Mouse (Mus musculus) stomach, embryonic 16.5 days (tissue): ENCODE measurements around the gene Slc5a10. TPM values are rescaled to one million over a fixed set of nuclear protein-coding genes. Genes with fewer than 3 reads are reported as not detected.
A peak's percentile ranks its signal among the peaks of the same experiment; 100 is the strongest.

Source experiments
- ATAC-seq: fragments of 200-750 bp; cut with Nextera tagmentation; 2 replicates; pipeline ENCODE4 v1.8.0; 2017; ENCODE audit warnings: moderate number of reproducible peaks, moderate TSS enrichment; ENCODE audit not compliant: insufficient read depth, low FRiP score
- H3K27ac ChIP-seq: fragments of 300-500 bp; sonication (generic); 2 replicates; pipeline ENCODE4 v1.5.1; 2014; ENCODE audit warnings: low read length
- H3K27me3 ChIP-seq: fragments of 300-500 bp; sonication (generic); 2 replicates; pipeline ENCODE4 v1.6.1; 2014; ENCODE audit warnings: low read length, control low read depth, mixed read lengths; ENCODE audit not compliant: control insufficient read depth, insufficient read depth
- H3K36me3 ChIP-seq: fragments of 300-500 bp; sonication (generic); 2 replicates; pipeline ENCODE4 v1.6.1; 2014; ENCODE audit warnings: low read length; ENCODE audit not compliant: control insufficient read depth, insufficient read depth
- H3K4me1 ChIP-seq: fragments of 300-500 bp; sonication (generic); 2 replicates; pipeline ENCODE4 v1.6.1; 2014; ENCODE audit warnings: low read length, control low read depth, mixed read lengths; ENCODE audit not compliant: control insufficient read depth, insufficient read depth
- H3K4me2 ChIP-seq: fragments of 300-500 bp; sonication (generic); 2 replicates; pipeline ENCODE4 v1.6.1; 2014; ENCODE audit warnings: low read depth, low read length, mixed read lengths
- H3K4me3 ChIP-seq: fragments of 300-500 bp; sonication (generic); replicated peaks from 2 replicates; pipeline ENCODE4 v1.5.1; 2014; ENCODE audit warnings: mild to moderate bottlenecking, low read length
- H3K9ac ChIP-seq: fragments of 300-500 bp; sonication (generic); 2 replicates; pipeline ENCODE4 v1.6.1; 2014; ENCODE audit warnings: low read length
- H3K9me3 ChIP-seq: fragments of 300-500 bp; sonication (generic); replicated peaks from 2 replicates; pipeline ENCODE4 v1.6.1; 2016; ENCODE audit warnings: low read length, control low read depth; ENCODE audit not compliant: control insufficient read depth
- WGBS: fragments of 180-500 bp; shearing (Covaris S2); extraction: QIAGEN DNeasy Blood & Tissue Kit; methylation state at CpG from one replicate; pipeline ENCODE4 v1.1.7; 2014; 5-methylcytosine and 5-hydroxymethylcytosine counted together
- polyA plus RNA-seq: library from polyadenylated mRNA; unstranded; fragments of >200 nt; fragmentation: Nextera tagmentation; extraction: Ambion mirVana; gene quantifications from 2 replicates; pipeline ENCODE4 v1.2.1, GENCODE M21; 2015

Gene Slc5a10
- not detected in 2 replicates for polyA plus RNA-seq

DNA sequence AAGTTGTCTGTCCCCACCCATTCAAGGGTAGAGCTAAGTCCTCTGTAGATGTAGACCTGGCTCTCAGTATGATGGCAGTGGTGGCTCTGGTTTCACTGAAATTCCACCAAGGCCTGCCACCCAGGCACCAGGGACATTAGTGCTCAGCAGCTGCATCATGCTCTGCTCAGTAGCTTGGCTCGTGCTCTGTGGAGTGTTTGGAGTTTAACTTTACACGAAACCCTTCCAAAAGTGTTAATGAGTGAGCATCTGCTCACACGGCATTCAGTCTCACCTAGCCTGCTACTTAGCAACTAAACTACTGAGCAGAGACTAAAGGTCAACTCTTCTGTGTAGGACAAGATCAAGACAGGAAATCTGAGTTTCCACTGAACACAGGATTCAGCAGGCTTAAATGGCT lies at the start of gene Slc5a10:
TSS of gene Slc5a10 (minus strand) at position 191 of the 400 bp plus-strand sequence.
- WGBS: 73% methylated on average over 3 of the region's 3 CpGs

DNA sequence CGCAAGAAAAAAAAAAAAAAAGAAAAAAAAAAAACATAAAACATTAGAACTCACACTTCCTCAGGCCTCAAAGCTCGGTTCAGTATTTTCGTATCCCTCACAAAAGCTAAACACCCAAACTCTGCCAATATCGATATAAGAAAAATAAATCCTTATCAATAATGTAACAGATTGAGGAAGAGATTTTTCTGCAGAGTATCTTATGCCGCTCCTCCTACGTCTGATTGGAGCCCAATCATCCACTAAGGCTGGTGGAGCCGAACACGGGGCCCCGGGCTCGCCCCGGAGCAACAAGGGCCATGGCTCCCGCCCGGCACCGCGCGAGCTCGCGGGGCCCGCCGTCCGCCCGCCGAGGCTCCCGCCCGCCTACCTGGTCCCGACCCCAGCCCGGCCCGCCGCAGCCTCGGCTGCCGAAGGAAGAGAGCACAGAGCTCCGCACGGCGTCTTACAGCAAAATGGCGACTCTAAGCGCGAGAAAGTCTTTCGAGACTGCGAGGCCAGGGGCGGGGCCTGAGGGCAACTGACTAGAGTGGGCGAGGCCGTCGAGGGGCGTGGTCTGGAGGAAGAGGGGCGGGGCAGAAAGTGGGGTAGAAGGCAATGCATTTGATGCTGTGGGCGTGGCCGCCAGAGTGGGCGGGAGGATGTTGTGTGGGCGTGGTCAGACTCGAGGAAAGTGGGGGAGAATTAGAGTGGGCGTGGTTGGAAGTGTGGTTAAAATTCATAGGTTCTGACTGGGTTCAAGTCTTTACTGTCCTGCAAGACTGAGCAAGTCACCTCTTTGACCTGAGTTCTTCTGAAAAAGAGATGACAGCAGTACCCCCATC lies 41.2 kb upstream of the Slc5a10 start, which contains the start of gene Prpsap2:
TSS of gene Prpsap2 (minus strand) at position 505 of the 824 bp plus-strand sequence.
- Histone ChIP-seq H3K9ac (peak within 1 kb of the TSS; percentile 87), H3K4me3 (peak within 1 kb of the TSS; percentile 66), H3K27me3 (no peaks in the 10 kb centered on the region), H3K27ac (peak within 1 kb of the TSS; percentile 92), H3K36me3 (no peaks in the 10 kb centered on the region), H3K9me3 (no peaks in the 10 kb centered on the region), H3K4me2 (peak within 1 kb of the TSS; percentile 71), H3K4me1 (peaks cover 5% of the 10 kb centered on the region; the same call in 1 of the 2 replicates)
- ATAC-seq: peak; percentile 96
- WGBS: under 1% methylated on average over 51 of the region's 51 CpGs

More for the DNA sequence above, at the start of gene Slc5a10:
- Histone ChIP-seq H3K36me3 (no peaks in the 10 kb centered on the region), H3K4me1 (no peaks in the 10 kb centered on the region), H3K9me3 (no peaks in the 10 kb centered on the region), H3K27me3 (no peaks in the 10 kb centered on the region), H3K4me3 (no peak within 1 kb of the TSS), H3K27ac (no peak within 1 kb of the TSS), H3K4me2 (no peak within 1 kb of the TSS), H3K9ac (0 out of 2 replicates have a peak within 1 kb of the TSS, but pooled peaks have one; percentile 18)
- ATAC-seq: no peak

DNA sequence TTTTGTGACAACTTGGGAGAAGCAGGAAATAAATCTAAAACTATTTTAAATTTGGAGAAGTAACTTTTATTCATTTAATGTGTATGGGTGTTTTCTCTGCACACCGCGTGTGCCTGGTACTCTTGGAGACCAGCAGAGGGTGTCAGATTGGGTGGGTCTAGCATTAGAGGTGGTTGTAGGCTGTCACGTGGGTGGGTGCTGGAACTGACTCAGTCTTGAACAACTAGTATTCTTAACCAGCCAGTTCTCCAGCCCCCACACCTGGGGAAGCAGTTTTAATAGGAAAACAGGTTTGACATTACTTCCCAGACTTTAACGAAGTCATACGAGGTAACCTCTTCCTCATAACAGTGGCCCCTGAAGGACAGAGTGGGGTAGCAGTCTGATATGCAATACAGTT lies 39.9 kb upstream of the Slc5a10 start:
- H3K9me3 ChIP-seq: no peaks in the 10 kb centered on the region
- ATAC-seq: no peak
- H3K27ac ChIP-seq: no peak overlapping the region
- H3K4me1 ChIP-seq: peaks cover 5% of the 10 kb centered on the region; the same call in 1 of the 2 replicates
- peak overlapping the region; percentile 66; the same call in 1 of the 2 replicates for H3K4me3 ChIP-seq
- H3K36me3 ChIP-seq: 0 out of 2 replicates have a peak, but pooled peaks cover 1% of the 10 kb centered on the region
- no peaks in the 10 kb centered on the region for H3K27me3 ChIP-seq
- WGBS: 76% methylated on average over 5 of the region's 5 CpGs
- H3K9ac ChIP-seq: 0 out of 2 replicates have a peak overlapping the region, but pooled peaks have one; percentile 0
- peak overlapping the region; percentile 71 for H3K4me2 ChIP-seq

DNA sequence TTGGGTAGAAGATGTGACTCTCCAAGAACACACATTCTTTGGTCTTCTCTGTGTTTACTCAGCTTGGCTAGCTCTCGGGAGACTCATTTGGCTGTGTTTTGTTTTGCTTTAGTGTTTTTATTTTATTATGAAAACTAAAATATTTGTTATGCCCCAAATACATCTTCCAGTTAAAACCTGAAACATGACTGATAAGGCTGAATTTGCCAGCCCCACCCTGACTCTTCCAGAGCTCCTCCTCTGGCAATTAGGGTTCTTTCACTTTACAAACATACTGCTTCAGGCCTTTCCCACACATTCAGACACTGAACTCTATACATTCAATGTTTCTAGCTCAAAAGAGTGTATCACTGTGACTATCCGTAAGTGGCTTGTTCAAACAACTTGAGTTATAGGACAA lies 36.5 kb upstream of the Slc5a10 start:
- no peak overlapping the region for H3K27ac ChIP-seq
- WGBS: 76% methylated on average over 2 of the region's 2 CpGs
- no peak for ATAC-seq
- no peak overlapping the region for H3K9ac ChIP-seq
- no peaks in the 10 kb centered on the region for H3K27me3 ChIP-seq
- peaks cover 9% of the 10 kb centered on the region; the same call in 1 of the 2 replicates for H3K36me3 ChIP-seq
- no peak overlapping the region for H3K4me3 ChIP-seq
- H3K4me1 ChIP-seq: peaks cover 5% of the 10 kb centered on the region; the same call in 1 of the 2 replicates
- H3K9me3 ChIP-seq: no peaks in the 10 kb centered on the region
- H3K4me2 ChIP-seq: no peak overlapping the region

DNA sequence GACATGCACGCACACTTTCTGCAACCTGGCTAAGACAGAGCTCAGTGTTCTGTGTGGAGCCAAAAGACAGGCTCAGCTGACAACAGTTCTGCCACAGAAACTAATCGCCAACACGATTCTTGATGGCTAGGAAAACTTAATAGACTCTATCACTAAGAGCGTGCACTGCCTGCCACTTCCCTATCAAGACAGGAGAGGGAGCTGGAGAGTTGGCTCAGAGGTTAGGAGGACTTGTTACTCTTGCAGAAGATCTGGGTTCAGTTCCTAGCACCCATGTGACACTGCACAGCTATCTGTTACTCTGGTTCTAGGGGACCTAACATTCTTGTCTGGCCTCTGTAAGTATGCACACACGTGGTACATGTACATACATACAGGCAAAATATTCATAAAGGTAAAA lies 31.0 kb upstream of the Slc5a10 start:
- no peak overlapping the region for H3K9ac ChIP-seq
- H3K27me3 ChIP-seq: no peaks in the 10 kb centered on the region
- 75% methylated on average over 5 of the region's 5 CpGs for WGBS
- no peak overlapping the region for H3K27ac ChIP-seq
- no peaks in the 10 kb centered on the region for H3K9me3 ChIP-seq
- ATAC-seq: no peak
- no peak overlapping the region for H3K4me3 ChIP-seq
- H3K4me1 ChIP-seq: no peaks in the 10 kb centered on the region
- H3K4me2 ChIP-seq: no peak overlapping the region
- H3K36me3 ChIP-seq: peaks cover 19% of the 10 kb centered on the region; the same call in 1 of the 2 replicates

DNA sequence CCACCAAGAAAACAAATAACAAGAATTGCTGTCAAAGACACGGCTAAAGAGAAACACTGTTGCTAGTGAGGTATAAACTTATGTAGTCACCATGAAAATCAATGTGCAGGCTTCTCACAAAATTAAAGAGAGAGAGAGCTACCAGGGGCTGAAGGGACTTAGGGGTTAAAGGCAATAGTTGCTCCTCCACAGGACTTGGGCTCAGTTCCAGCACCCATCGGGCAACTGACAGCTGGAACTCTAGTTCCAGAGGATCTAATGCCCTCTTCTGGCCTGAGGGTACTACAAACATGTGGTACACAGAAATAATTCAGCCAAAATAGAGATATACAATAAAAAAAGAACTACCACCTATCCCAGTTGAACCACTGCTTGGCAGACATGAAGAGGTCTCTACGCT lies 26.5 kb upstream of the Slc5a10 start:
- Histone ChIP-seq H3K36me3 (peaks cover 11% of the 10 kb centered on the region; the same call in 1 of the 2 replicates), H3K9ac (no peak overlapping the region), H3K27ac (no peak overlapping the region), H3K9me3 (no peaks in the 10 kb centered on the region), H3K4me1 (no peaks in the 10 kb centered on the region), H3K27me3 (no peaks in the 10 kb centered on the region), H3K4me2 (no peak overlapping the region), H3K4me3 (no peak overlapping the region)
- ATAC-seq: no peak
- 59% methylated on average over 3 of the region's 3 CpGs for WGBS

DNA sequence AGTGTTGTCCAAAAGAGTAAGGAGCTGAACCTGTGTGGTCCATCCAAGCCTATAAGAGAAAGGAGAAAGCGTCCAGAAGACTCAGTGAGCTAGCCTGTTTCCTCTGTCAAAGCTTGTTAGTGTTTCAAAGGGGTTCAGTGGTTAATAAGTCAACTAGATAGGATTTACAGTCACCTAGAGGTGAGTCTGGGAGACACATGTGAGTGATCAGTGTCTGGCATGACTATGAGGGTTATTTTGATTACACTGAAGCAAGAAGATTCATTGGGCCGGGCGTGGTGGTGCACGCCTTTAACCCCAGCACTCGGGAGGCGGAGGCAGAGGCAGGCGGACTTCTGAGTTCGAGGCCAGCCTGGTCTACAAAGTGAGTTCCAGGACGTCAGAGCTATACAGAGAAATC lies 25.2 kb upstream of the Slc5a10 start:
- no peak overlapping the region for H3K27ac ChIP-seq
- H3K4me1 ChIP-seq: no peaks in the 10 kb centered on the region
- 89% methylated on average over 9 of the region's 9 CpGs for WGBS
- no peaks in the 10 kb centered on the region for H3K9me3 ChIP-seq
- H3K36me3 ChIP-seq: 0 out of 2 replicates have a peak, but pooled peaks cover 7% of the 10 kb centered on the region
- H3K4me2 ChIP-seq: no peak overlapping the region
- H3K9ac ChIP-seq: no peak overlapping the region
- no peak for ATAC-seq
- H3K27me3 ChIP-seq: no peaks in the 10 kb centered on the region
- no peak overlapping the region for H3K4me3 ChIP-seq

DNA sequence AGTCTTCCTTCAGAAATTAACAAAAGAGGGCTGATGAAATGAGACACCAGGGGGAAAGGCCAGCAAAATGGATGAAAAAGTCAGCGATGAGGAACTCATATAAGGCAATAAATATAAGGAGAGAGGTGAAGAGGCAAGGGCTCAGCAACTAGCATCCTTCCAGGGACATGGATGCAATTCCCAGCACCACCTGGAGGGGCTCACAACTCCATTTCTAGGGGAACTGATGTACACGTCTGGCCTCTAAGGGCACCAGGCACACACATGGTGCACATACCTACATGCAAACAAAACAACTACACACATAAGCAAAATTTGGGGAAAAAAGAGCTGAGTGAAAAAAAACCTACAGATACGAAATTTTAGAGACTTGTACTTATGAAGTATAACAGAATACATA lies 23.8 kb upstream of the Slc5a10 start:
- Histone ChIP-seq H3K4me2 (no peak overlapping the region), H3K27ac (no peak overlapping the region), H3K36me3 (0 out of 2 replicates have a peak, but pooled peaks cover 7% of the 10 kb centered on the region), H3K9ac (no peak overlapping the region), H3K27me3 (no peaks in the 10 kb centered on the region), H3K4me1 (no peaks in the 10 kb centered on the region), H3K9me3 (no peaks in the 10 kb centered on the region), H3K4me3 (no peak overlapping the region)
- 73% methylated on average over 3 of the region's 3 CpGs for WGBS
- ATAC-seq: no peak

DNA sequence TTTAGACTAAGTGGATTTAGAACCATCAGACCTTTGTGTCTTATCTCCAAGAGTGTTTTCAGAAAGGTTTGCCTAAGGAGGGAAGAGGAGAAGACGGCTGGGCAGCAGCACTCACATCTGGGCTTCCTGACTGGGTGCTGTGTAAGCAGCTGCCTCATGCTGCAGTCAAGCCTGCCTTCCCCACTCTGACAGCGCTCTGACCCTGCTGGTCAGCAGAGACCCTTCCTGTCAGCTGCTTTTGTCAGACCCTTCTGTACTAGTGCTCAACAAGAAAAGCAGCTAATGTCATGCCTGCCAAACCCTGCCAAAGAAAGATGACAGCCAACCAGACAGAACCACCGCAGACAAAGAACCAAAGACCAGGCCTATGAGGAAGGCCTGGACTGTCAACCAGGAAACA lies 23.1 kb upstream of the Slc5a10 start:
- 81% methylated on average over 3 of the region's 3 CpGs for WGBS
- Histone ChIP-seq H3K9me3 (no peaks in the 10 kb centered on the region), H3K4me1 (no peaks in the 10 kb centered on the region), H3K9ac (no peak overlapping the region), H3K4me3 (no peak overlapping the region), H3K4me2 (no peak overlapping the region), H3K27me3 (no peaks in the 10 kb centered on the region), H3K36me3 (peaks cover 10% of the 10 kb centered on the region; the same call in 1 of the 2 replicates), H3K27ac (no peak overlapping the region)
- no peak for ATAC-seq
